ENCODE assay signal across 17 mouse cellular contexts in the genomic region with DNA sequence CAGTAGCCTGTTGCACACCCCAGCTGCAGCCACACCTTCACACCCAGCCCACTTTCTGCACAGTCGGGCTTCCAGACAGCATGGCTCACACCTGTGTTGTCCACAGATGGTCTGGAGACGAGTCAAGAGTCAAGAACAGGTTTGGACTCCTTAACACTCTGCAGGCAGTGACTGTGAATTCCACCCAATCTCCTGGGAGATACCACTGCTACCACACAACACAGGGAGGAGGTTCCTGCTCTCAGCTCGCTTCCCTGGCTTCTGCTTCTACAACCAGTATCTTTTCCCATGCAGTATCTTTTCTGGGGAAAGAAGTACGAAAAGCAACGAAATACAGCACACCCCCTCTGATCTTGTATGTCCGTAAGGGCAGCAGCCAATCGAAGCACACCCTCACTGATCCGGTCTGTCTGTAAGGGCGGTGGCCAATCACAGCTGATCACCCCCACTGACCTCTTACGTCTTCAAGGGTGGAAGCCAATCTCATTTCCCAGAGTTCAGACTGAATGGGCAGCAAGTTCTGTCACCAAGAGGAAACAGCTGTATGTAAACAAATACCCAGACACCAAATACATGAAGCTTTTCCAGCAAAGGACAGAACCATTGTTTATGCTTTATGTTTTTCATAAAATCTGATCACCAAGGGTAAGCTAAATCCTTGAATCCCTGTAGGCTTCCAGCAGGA.
DNase-seq lines count a peak whose midpoint lies in the region; ATAC-seq and TF ChIP-seq lines count a peak whose summit lies in the region.
"Had no signal": no experiment of that assay in that cellular context is flagged by ENCODE, and none has a peak within 500 bp of the region (broad histone marks: within the 10 kb centered on the region; RNA-seq: fewer than 3 reads in every experiment).

No protein-coding gene starts in this region.

- no peaks in the 10 kb centered on the region for H3K9me3 ChIP-seq in hindbrain, embryonic 10.5 days
- H3K9me3 ChIP-seq in hindbrain, postnatal 0 days (ENCODE audit: low read length): no peaks in the 10 kb centered on the region
- no peaks in the 10 kb centered on the region for H3K9me3 ChIP-seq in embryonic facial prominence, embryonic 14.5 days (ENCODE audit: control insufficient read depth, low read length)
- no peaks in the 10 kb centered on the region for H3K9me3 ChIP-seq in lung, embryonic 16.5 days (ENCODE audit: control insufficient read depth, low read length)
- H3K9me3 ChIP-seq: limb, embryonic 15.5 days; liver, embryonic 15.5 days had no signal

- no peak overlapping the region for H3K4me3 ChIP-seq in hindbrain, embryonic 10.5 days
- no peak overlapping the region for H3K4me3 ChIP-seq in hindbrain, postnatal 0 days (ENCODE audit: low read length)
- H3K4me3 ChIP-seq in embryonic facial prominence, embryonic 14.5 days (ENCODE audit: low read depth, low read length): no peak overlapping the region
- H3K4me3 ChIP-seq in lung, embryonic 16.5 days (ENCODE audit: low read length): no peak overlapping the region
- H3K4me3 ChIP-seq: limb, embryonic 15.5 days; liver, embryonic 15.5 days; megakaryocyte, embryonic 14.5 days had no signal

- H3K9ac ChIP-seq in hindbrain, postnatal 0 days (replicated peaks; ENCODE audit: low read length): no peak overlapping the region
- H3K9ac ChIP-seq in embryonic facial prominence, embryonic 14.5 days (ENCODE audit: low read depth, low read length): no peak overlapping the region
- no peak overlapping the region for H3K9ac ChIP-seq in lung, embryonic 16.5 days (ENCODE audit: low read length)
- H3K9ac ChIP-seq: limb, embryonic 15.5 days; liver, embryonic 15.5 days had no signal

- H3K36me3 ChIP-seq in hindbrain, embryonic 10.5 days: no peaks in the 10 kb centered on the region
- H3K36me3 ChIP-seq in hindbrain, postnatal 0 days (ENCODE audit: insufficient read depth, low read length): no peaks in the 10 kb centered on the region
- no peaks in the 10 kb centered on the region for H3K36me3 ChIP-seq in embryonic facial prominence, embryonic 14.5 days (ENCODE audit: control insufficient read depth, insufficient read depth, low read length)
- no peaks in the 10 kb centered on the region for H3K36me3 ChIP-seq in lung, embryonic 16.5 days (ENCODE audit: control insufficient read depth, insufficient read depth, low read length)
- H3K36me3 ChIP-seq: limb, embryonic 15.5 days; liver, embryonic 15.5 days had no signal

- H3K4me2 ChIP-seq in hindbrain, postnatal 0 days (ENCODE audit: low read depth, low read length): no peak overlapping the region
- no peak overlapping the region for H3K4me2 ChIP-seq in embryonic facial prominence, embryonic 14.5 days (ENCODE audit: low read depth, low read length)
- H3K4me2 ChIP-seq in lung, embryonic 16.5 days (ENCODE audit: low read depth, low read length): peak overlapping the region; percentile 16; the same call in 1 of the 2 replicates
- H3K4me2 ChIP-seq: limb, embryonic 15.5 days; liver, embryonic 15.5 days had no signal

- no peaks in the 10 kb centered on the region for H3K27me3 ChIP-seq in hindbrain, embryonic 10.5 days (ENCODE audit: insufficient read depth, poor library complexity, severe bottlenecking)
- H3K27me3 ChIP-seq in hindbrain, postnatal 0 days (ENCODE audit: insufficient read depth, low read length): no peaks in the 10 kb centered on the region
- no peaks in the 10 kb centered on the region for H3K27me3 ChIP-seq in embryonic facial prominence, embryonic 14.5 days (replicated peaks; ENCODE audit: control insufficient read depth, insufficient read depth, low read length)
- no peaks in the 10 kb centered on the region for H3K27me3 ChIP-seq in lung, embryonic 16.5 days (ENCODE audit: control insufficient read depth, insufficient read depth, low read depth, low read length)
- H3K27me3 ChIP-seq: limb, embryonic 15.5 days; liver, embryonic 15.5 days; megakaryocyte, embryonic 14.5 days; Patski had no signal

- WGBS in hindbrain, embryonic 10.5 days: 76% methylated on average over 10 of the region's 10 CpGs
- 77% methylated on average over 10 of the region's 10 CpGs for WGBS in hindbrain, postnatal 0 days
- 83% methylated on average over 10 of the region's 10 CpGs for WGBS in embryonic facial prominence, embryonic 14.5 days
- WGBS in lung, embryonic 16.5 days: 39% methylated on average over 10 of the region's 10 CpGs

- H3K27ac ChIP-seq in hindbrain, embryonic 10.5 days: 0 out of 2 replicates have a peak overlapping the region, but pooled peaks have one; percentile 23
- no peak overlapping the region for H3K27ac ChIP-seq in hindbrain, postnatal 0 days
- H3K27ac ChIP-seq in embryonic facial prominence, embryonic 14.5 days (replicated peaks; ENCODE audit: low read depth, low read length): no peak overlapping the region
- 0 out of 2 replicates have a peak overlapping the region, but pooled peaks have one; percentile 6 for H3K27ac ChIP-seq in lung, embryonic 16.5 days (ENCODE audit: low read length)
- H3K27ac ChIP-seq: limb, embryonic 15.5 days; liver, embryonic 15.5 days had no signal

- H3K4me1 ChIP-seq in hindbrain, embryonic 10.5 days (replicated peaks): peaks cover 26% of the 10 kb centered on the region
- H3K4me1 ChIP-seq in hindbrain, postnatal 0 days (ENCODE audit: insufficient read depth, low read length): no peaks in the 10 kb centered on the region
- H3K4me1 ChIP-seq in embryonic facial prominence, embryonic 14.5 days (ENCODE audit: control insufficient read depth, insufficient read depth, low read length): peaks cover 3% of the 10 kb centered on the region; the same call in 1 of the 2 replicates
- peaks cover 3% of the 10 kb centered on the region; the same call in 1 of the 2 replicates for H3K4me1 ChIP-seq in lung, embryonic 16.5 days (replicated peaks; ENCODE audit: control insufficient read depth, insufficient read depth, low read length)
- H3K4me1 ChIP-seq: limb, embryonic 15.5 days had no signal

- no peak for TF ChIP-seq CTCF in hindbrain, postnatal 0 days (IDR thresholded peaks at IDR 0.05; ENCODE audit: low read depth)

- DNase-seq in hindbrain, embryonic 10.5 days (ENCODE audit: low spot score): no peak
- no peak for DNase-seq in hindbrain, postnatal 0 days (ENCODE audit: low spot score)
- no peak for DNase-seq in embryonic facial prominence, embryonic 14.5 days (ENCODE audit: low spot score)
- no peak for DNase-seq in right cerebral cortex, postnatal 10 days (ENCODE audit: low spot score in 2 of 2)
- DNase-seq in cerebellum, postnatal 10 days: no peak
- DNase-seq in layer of hippocampus, adult 8-10 months (ENCODE audit: low spot score in 2 of 2): no peak
- DNase-seq: adrenal gland, postnatal 25 days; cerebellum, adult 18-20 months; kidney, adult 11 months; right cerebral cortex, postnatal 4 days; thymus, adult 2 months had no signal

- no peak for ATAC-seq in hindbrain, postnatal 0 days
- 0 out of 2 replicates have a peak, but pooled peaks have one; percentile 26 for ATAC-seq in embryonic facial prominence, embryonic 14.5 days (ENCODE audit: low read depth)
- ATAC-seq in lung, embryonic 16.5 days (ENCODE audit: low read depth): peak; percentile 95
- ATAC-seq: forebrain, embryonic 14.5 days; Patski had no signal

Comparison
In these comparisons a context has a peak if more than half of its experiments do, and no peak if none do; other contexts are left out.
1. H3K27ac ChIP-seq: peak in hindbrain, embryonic 10.5 days (single experiment) and lung, embryonic 16.5 days (single experiment); none in hindbrain, postnatal 0 days (single experiment) and embryonic facial prominence, embryonic 14.5 days (single experiment).